ENCODE assay signal across 8 mouse cellular contexts in genomic region chr10:53580137-53580536, GRCm38 (mm10). TPM values are rescaled to one million over a fixed set of nuclear protein-coding genes. Genes with fewer than 3 reads are reported as not detected.
DNase-seq lines count a peak whose midpoint lies in the region; ATAC-seq and TF ChIP-seq lines count a peak whose summit lies in the region.

No protein-coding gene starts in this region.

- TF ChIP-seq POLR2A in cerebellum, adult 2 months (IDR thresholded peaks at IDR 0.05; ENCODE audit: borderline replicate concordance, insufficient read depth, low read length): no peak
- TF ChIP-seq POLR2A in limb, embryonic 14.5 days (IDR thresholded peaks at IDR 0.05; ENCODE audit: borderline replicate concordance, extremely low read depth, insufficient read depth, insufficient read length): no peak

- no peak for TF ChIP-seq CTCF in cerebellum, adult 2 months (IDR thresholded peaks at IDR 0.05; ENCODE audit: borderline replicate concordance, insufficient read depth, low read depth, low read length)

- no peaks in the 10 kb centered on the region for H3K9me3 ChIP-seq in heart, embryonic 15.5 days (replicated peaks)
- H3K9me3 ChIP-seq in limb, embryonic 14.5 days (ENCODE audit: control insufficient read depth, low read length): no peaks in the 10 kb centered on the region

- peak overlapping the region; percentile 48 for H3K9ac ChIP-seq in heart, embryonic 15.5 days
- H3K9ac ChIP-seq in limb, embryonic 14.5 days (ENCODE audit: low read depth, low read length, severe bottlenecking): peak overlapping the region; percentile 53; the same call in 1 of the 2 replicates

- H3K27ac ChIP-seq in cerebellum, adult 2 months (ENCODE audit: insufficient read depth, low read length): no peak overlapping the region
- H3K27ac ChIP-seq in heart, embryonic 15.5 days: peak overlapping the region; percentile 48
- no peak overlapping the region for H3K27ac ChIP-seq in limb, embryonic 14.5 days (replicated peaks; ENCODE audit: low read depth, low read length)

- no peaks in the 10 kb centered on the region for H3K36me3 ChIP-seq in heart, embryonic 15.5 days
- H3K36me3 ChIP-seq in limb, embryonic 14.5 days (ENCODE audit: control insufficient read depth, insufficient read depth, low read length): no peaks in the 10 kb centered on the region

- no peak overlapping the region for H3K4me3 ChIP-seq in cerebellum, adult 2 months (replicated peaks; ENCODE audit: insufficient read depth, low read depth, low read length)
- H3K4me3 ChIP-seq in heart, embryonic 15.5 days: peak overlapping the region; percentile 51
- peak overlapping the region; percentile 37 for H3K4me3 ChIP-seq in limb, embryonic 14.5 days (replicated peaks; ENCODE audit: low read length)

- peak; percentile 61 for ATAC-seq in heart, embryonic 15.5 days (replicated peaks; ENCODE audit: insufficient number of reproducible peaks, insufficient read depth, low FRiP score, low read depth)
- peak; percentile 69 for ATAC-seq in limb, embryonic 14.5 days (ENCODE audit: low FRiP score, low read depth)

- H3K27me3 ChIP-seq in cerebellum, adult 2 months (ENCODE audit: control insufficient read depth, insufficient read depth, low read length): no peaks in the 10 kb centered on the region
- no peaks in the 10 kb centered on the region for H3K27me3 ChIP-seq in heart, embryonic 15.5 days
- no peaks in the 10 kb centered on the region for H3K27me3 ChIP-seq in limb, embryonic 14.5 days (ENCODE audit: control insufficient read depth, insufficient read depth, low read length)

- peak; percentile 14 to 18 for DNase-seq in cerebellum, adult 2 months
- DNase-seq in cerebellum, adult 9-10 months: no peak
- peak; percentile 33 for DNase-seq in cerebellum, adult 9-11 months
- DNase-seq in limb, embryonic 14.5 days (ENCODE audit: low spot score): no peak
- DNase-seq in retina, postnatal 1 day: peak; percentile 31
- DNase-seq in urinary bladder, adult 2 months (ENCODE audit: low spot score): no peak
- no peak for DNase-seq in thymus, postnatal 4 days

- 52% methylated on average over 6 of the region's 7 CpGs for WGBS in cerebellum, adult 2 months
- 32% methylated on average over 7 of the region's 7 CpGs for WGBS in heart, embryonic 15.5 days
- 37% methylated on average over 7 of the region's 7 CpGs for WGBS in limb, embryonic 14.5 days

- no peaks in the 10 kb centered on the region for H3K4me1 ChIP-seq in cerebellum, adult 2 months (ENCODE audit: control insufficient read depth, insufficient read depth, low read length)
- peaks cover 13% of the 10 kb centered on the region for H3K4me1 ChIP-seq in heart, embryonic 15.5 days (replicated peaks)
- H3K4me1 ChIP-seq in limb, embryonic 14.5 days (ENCODE audit: control insufficient read depth, insufficient read depth, low read length): peaks cover 9% of the 10 kb centered on the region

- H3K4me2 ChIP-seq in heart, embryonic 15.5 days: peak overlapping the region; percentile 87
- peak overlapping the region; percentile 75 for H3K4me2 ChIP-seq in limb, embryonic 14.5 days (replicated peaks; ENCODE audit: low read depth, low read length, severe bottlenecking)

RNA-seq across cellular contexts. Expression of gene Asf1a, which starts 16.4 kb away (rescaled TPM):
- 27.0 TPM in 2 replicates for polyA plus RNA-seq in cerebellum, adult 2 months (2012; rRNA removed)
- 56.7 and 65.3 TPM in 2 replicates for polyA plus RNA-seq in heart, embryonic 15.5 days (2015; fragmentation: Nextera tagmentation; extraction: Ambion mirVana)
- 45.9 and 61.2 TPM in 2 replicates for polyA plus RNA-seq in limb, embryonic 14.5 days (2012; rRNA removed)
- polyA plus RNA-seq in limb, embryonic 14.5 days (2014; fragmentation: Nextera tagmentation; extraction: Ambion mirVana): 109 and 113 TPM in 2 replicates
- 29.0 and 34.7 TPM in 2 replicates for polyA plus RNA-seq in urinary bladder, adult 2 months (2012; rRNA removed)

RNA-seq across cellular contexts. Expression of gene Mcm9, which starts 50.1 kb away (rescaled TPM):
- polyA plus RNA-seq in cerebellum, adult 2 months (2012; rRNA removed): 5.3 and 5.7 TPM in 2 replicates
- polyA plus RNA-seq in heart, embryonic 15.5 days (2015; fragmentation: Nextera tagmentation; extraction: Ambion mirVana): 7.7 and 8.5 TPM in 2 replicates
- 7.6 and 8.8 TPM in 2 replicates for polyA plus RNA-seq in limb, embryonic 14.5 days (2012; rRNA removed)
- 12.0 and 12.3 TPM in 2 replicates for polyA plus RNA-seq in limb, embryonic 14.5 days (2014; fragmentation: Nextera tagmentation; extraction: Ambion mirVana)
- polyA plus RNA-seq in urinary bladder, adult 2 months (2012; rRNA removed): 5.0 and 6.0 TPM in 2 replicates

Comparison
In these comparisons a context has a peak if more than half of its experiments do, and no peak if none do; other contexts are left out.
1. DNase-seq: peak in cerebellum, adult 2 months (2 of 2), cerebellum, adult 9-11 months (single experiment) and retina, postnatal 1 day (single experiment); none in cerebellum, adult 9-10 months (single experiment), limb, embryonic 14.5 days (single experiment), urinary bladder, adult 2 months (single experiment) and thymus, postnatal 4 days (single experiment).